Mouse (Mus musculus) frontal cortex, postnatal 10 days (tissue): ENCODE results near the gene Ifng.

ENCODE experiments used
- DNase-seq, 2 experiments: peaks; one replicate each; pipeline ENCODE4 v3.0.0; 2022; ENCODE audit warnings: low spot score in 2 of 2, mixed read lengths in 1 of 2

Ifng gene

GRCm38 (mm10) chr10:118479244-118479643 lies 38.4 kb downstream of the Ifng start:
- DNase-seq: no peak

DNA sequence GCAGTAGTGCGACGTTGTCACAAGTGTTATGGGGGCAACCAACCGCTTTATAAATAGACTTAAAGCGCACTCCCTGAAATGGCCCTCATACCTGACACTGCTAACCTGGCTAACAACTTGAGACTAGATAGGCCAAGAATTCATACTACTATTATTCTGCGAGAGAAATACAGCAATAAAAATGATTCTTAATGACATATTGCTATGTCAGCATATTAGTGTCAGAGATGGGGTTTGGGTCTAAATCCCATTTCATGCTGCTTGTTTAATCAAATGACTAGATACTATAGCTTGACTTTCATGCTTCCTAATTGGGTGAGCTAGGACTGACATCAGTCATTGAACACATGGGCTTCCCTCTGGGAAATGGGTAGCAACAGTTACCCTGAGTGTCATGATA lies 39.3 kb downstream of the Ifng start:
- DNase-seq: no peak

DNA sequence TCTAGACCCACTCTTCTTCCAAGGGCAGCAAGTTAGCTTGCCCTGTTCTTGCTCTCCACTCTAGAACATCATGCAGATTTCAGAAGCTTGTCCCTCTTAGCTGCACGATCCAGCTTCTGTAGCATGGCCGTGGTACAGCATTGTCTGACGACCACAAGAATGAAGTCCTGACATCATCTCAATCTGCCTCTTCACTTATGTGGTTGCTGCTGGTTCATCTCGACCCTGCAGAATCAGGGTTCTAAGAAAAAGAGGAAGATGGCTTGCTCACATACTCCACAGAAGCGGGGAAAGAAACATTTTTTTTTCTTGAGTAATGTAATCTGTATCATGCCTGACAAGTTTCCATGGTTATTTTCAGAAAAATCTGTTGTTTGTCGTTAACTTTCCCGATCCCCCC lies 39.9 kb downstream of the Ifng start:
- no peak for DNase-seq

- no peak for DNase-seq
Observed at GRCm38 (mm10) chr10:118494109-118494508, 53.3 kb downstream of the Ifng start.

DNA sequence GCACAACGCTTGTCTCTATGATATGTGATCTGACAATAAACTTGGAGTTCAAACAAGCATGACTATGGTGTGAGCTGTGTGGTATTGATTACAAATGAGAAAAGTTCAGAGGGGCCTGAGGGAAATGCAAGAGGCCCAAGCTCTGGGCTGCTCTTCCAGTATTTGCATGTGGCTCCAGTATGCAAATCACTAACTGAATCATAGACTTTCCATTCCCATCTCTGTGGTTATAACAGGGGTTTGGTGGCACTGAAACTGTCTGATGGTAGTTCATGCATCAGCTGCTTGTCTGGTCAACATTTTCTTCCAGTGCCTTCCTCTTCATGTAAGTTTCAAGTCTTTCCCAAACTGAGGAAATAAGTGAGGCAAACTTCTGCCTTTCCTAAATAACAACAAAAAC lies 54.5 kb downstream of the Ifng start:
- DNase-seq: no peak
